Mouse (Mus musculus) C2C12 (cell line): ENCODE measurements around the gene Frmpd1. TPM values are rescaled to one million over a fixed set of nuclear protein-coding genes. Genes with fewer than 3 reads are reported as not detected.
A peak's percentile ranks its signal among the peaks of the same experiment; 100 is the strongest.

Experiments used
- H3K27me3 ChIP-seq: one replicate; pipeline ENCODE4 v1.6.1; 2011; ENCODE audit not compliant: control insufficient read depth, insufficient read depth, insufficient read length
- H3K36me3 ChIP-seq: one replicate; pipeline ENCODE4 v1.6.1; 2011; ENCODE audit not compliant: control insufficient read depth, insufficient read depth
- H3K4me3 ChIP-seq: one replicate; pipeline ENCODE4 v1.5.1; 2011; ENCODE audit warnings: mild to moderate bottlenecking, control low read depth; ENCODE audit not compliant: poor library complexity, insufficient read depth, severe bottlenecking
- H3K79me2 ChIP-seq: one replicate; pipeline ENCODE4 v1.6.1; 2011; ENCODE audit not compliant: control insufficient read depth, insufficient read depth
- H3K79me3 ChIP-seq: one replicate; pipeline ENCODE4 v1.6.1; 2011; ENCODE audit warnings: low read depth, control low read depth
- H3ac ChIP-seq: one replicate; pipeline ENCODE3; 2011; ENCODE audit warnings: low read depth; ENCODE audit not compliant: control insufficient read depth, insufficient read length
- CEBPB ChIP-seq: IDR thresholded peaks from one replicate; pipeline ENCODE4 v1.6.1; 2011; ENCODE audit warnings: low read depth, mild to moderate bottlenecking, control low read depth, moderate library complexity
- CTCF ChIP-seq: IDR thresholded peaks from one replicate; pipeline ENCODE4 v1.5.1; 2011; ENCODE audit not compliant: control insufficient read depth, insufficient read depth, insufficient read length
- FOSL1 ChIP-seq: IDR thresholded peaks from one replicate; pipeline ENCODE4 v1.8.0; 2011; ENCODE audit warnings: mild to moderate bottlenecking, low read length; ENCODE audit not compliant: poor library complexity, insufficient read depth, severe bottlenecking
- MAX ChIP-seq: IDR thresholded peaks from one replicate; pipeline ENCODE4 v1.6.1; 2011; ENCODE audit warnings: mild to moderate bottlenecking, control low read depth
- MYOD1 ChIP-seq: IDR thresholded peaks from one replicate; pipeline ENCODE4 v1.6.1; 2011; ENCODE audit warnings: low read depth; ENCODE audit not compliant: control insufficient read depth, insufficient read length
- MYOG ChIP-seq: IDR thresholded peaks from one replicate; pipeline ENCODE4 v1.6.1; 2011; ENCODE audit not compliant: control insufficient read depth, insufficient read length; ENCODE audit errors: extremely low read depth
- USF1 ChIP-seq: IDR thresholded peaks from one replicate; pipeline ENCODE4 v1.6.1; 2011; ENCODE audit warnings: low read depth, mild to moderate bottlenecking, control low read depth, moderate library complexity
- polyA plus RNA-seq: library from polyadenylated mRNA; unstranded; fragments of >200 nt; fragmentation: generic; extraction: Trizol; gene quantifications from one replicate; pipeline ENCODE4 v1.2.1, GENCODE M21; 2012; ENCODE audit warnings: missing spikeins

Frmpd1 gene
- polyA plus RNA-seq, 1 experiment: 9.7 TPM

- Histone ChIP-seq H3K79me2 (no peaks in the 10 kb centered on the region), H3ac (peak overlapping the region; percentile 42), H3K4me3 (peak overlapping the region; percentile 31), H3K36me3 (no peaks in the 10 kb centered on the region), H3K79me3 (no peaks in the 10 kb centered on the region), H3K27me3 (no peaks in the 10 kb centered on the region)
- TF ChIP-seq CTCF (no peak), USF1 (no peak), MYOG (no peak), MAX (no peak), FOSL1 (no peak), MYOD1 (no peak), CEBPB (no peak)
Measured at GRCm38 (mm10) chr4:45183818-45184520, 706 bp upstream of the Frmpd1 start.

- H3K79me3 ChIP-seq: no peaks in the 10 kb centered on the region
- no peak for TF ChIP-seq MYOD1
- no peak for TF ChIP-seq MYOG
- TF ChIP-seq CEBPB: no peak
- TF ChIP-seq USF1: no peak
- no peak for TF ChIP-seq CTCF
- no peak for TF ChIP-seq FOSL1
- TF ChIP-seq MAX: no peak
- no peaks in the 10 kb centered on the region for H3K36me3 ChIP-seq
- H3K79me2 ChIP-seq: no peaks in the 10 kb centered on the region
- H3K4me3 ChIP-seq: peak overlapping the region; percentile 31
- H3ac ChIP-seq: peak overlapping the region; percentile 62
- no peaks in the 10 kb centered on the region for H3K27me3 ChIP-seq
Measured at GRCm38 (mm10) chr4:45185331-45185669, 625 bp downstream of the Frmpd1 start.

GRCm38 (mm10) chr4:45198296-45198695 is 13.6 kb downstream of the Frmpd1 start:
- H3K79me3 ChIP-seq: no peaks in the 10 kb centered on the region
- H3K79me2 ChIP-seq: no peaks in the 10 kb centered on the region
- no peak overlapping the region for H3ac ChIP-seq
- H3K36me3 ChIP-seq: no peaks in the 10 kb centered on the region
- H3K4me3 ChIP-seq: no peak overlapping the region
- H3K27me3 ChIP-seq: no peaks in the 10 kb centered on the region
- TF ChIP-seq MYOD1: no peak
- TF ChIP-seq MYOG: no peak
- TF ChIP-seq MAX: no peak
- no peak for TF ChIP-seq CTCF
- TF ChIP-seq USF1: no peak
- no peak for TF ChIP-seq FOSL1
- TF ChIP-seq CEBPB: no peak

- no peak overlapping the region for H3ac ChIP-seq
- H3K27me3 ChIP-seq: no peaks in the 10 kb centered on the region
- no peaks in the 10 kb centered on the region for H3K36me3 ChIP-seq
- TF ChIP-seq MYOG: no peak
- no peak for TF ChIP-seq CEBPB
- TF ChIP-seq FOSL1: no peak
- no peak for TF ChIP-seq CTCF
- no peak for TF ChIP-seq MYOD1
- TF ChIP-seq MAX: no peak
- TF ChIP-seq USF1: no peak
- no peaks in the 10 kb centered on the region for H3K79me2 ChIP-seq
- no peak overlapping the region for H3K4me3 ChIP-seq
- H3K79me3 ChIP-seq: no peaks in the 10 kb centered on the region
Measured at GRCm38 (mm10) chr4:45203283-45203682, 18.6 kb downstream of the Frmpd1 start.

GRCm38 (mm10) chr4:45207444-45207843 is 22.8 kb downstream of the Frmpd1 start:
- Histone ChIP-seq H3K79me3 (no peaks in the 10 kb centered on the region), H3K36me3 (no peaks in the 10 kb centered on the region), H3ac (no peak overlapping the region), H3K4me3 (no peak overlapping the region), H3K79me2 (no peaks in the 10 kb centered on the region), H3K27me3 (no peaks in the 10 kb centered on the region)
- no peak for TF ChIP-seq USF1
- no peak for TF ChIP-seq CEBPB
- TF ChIP-seq CTCF: no peak
- TF ChIP-seq FOSL1: no peak
- TF ChIP-seq MAX: no peak
- TF ChIP-seq MYOD1: no peak
- no peak for TF ChIP-seq MYOG

GRCm38 (mm10) chr4:45208832-45209363 is 24.2 kb downstream of the Frmpd1 start:
- Histone ChIP-seq H3ac (no peak overlapping the region), H3K27me3 (no peaks in the 10 kb centered on the region), H3K79me3 (no peaks in the 10 kb centered on the region), H3K79me2 (no peaks in the 10 kb centered on the region), H3K4me3 (no peak overlapping the region), H3K36me3 (no peaks in the 10 kb centered on the region)
- no peak for TF ChIP-seq CTCF
- TF ChIP-seq MYOD1: no peak
- TF ChIP-seq FOSL1: no peak
- no peak for TF ChIP-seq USF1
- no peak for TF ChIP-seq MAX
- TF ChIP-seq CEBPB: no peak
- no peak for TF ChIP-seq MYOG
